Mouse (Mus musculus): Measurements from ENCODE around the gene Impg2.

DNA sequence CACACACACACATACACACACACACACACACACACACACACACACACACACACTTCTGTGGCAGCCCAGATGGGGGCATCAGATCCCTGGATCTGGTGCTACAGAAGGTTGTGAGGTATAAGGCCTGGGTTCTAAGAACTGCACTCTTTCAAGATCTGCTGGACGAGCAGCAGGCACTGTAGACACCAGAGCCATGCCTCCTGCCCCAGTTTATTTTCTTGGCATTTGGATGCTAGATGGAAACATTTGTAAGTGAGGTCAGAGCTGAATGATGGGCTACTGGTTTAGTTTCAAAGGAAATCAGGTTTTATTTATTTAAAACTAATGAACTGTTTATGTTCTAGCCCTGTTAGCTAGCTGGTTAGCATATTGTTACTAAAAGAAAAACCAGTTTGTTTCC, 90.8 kb downstream of the Impg2 start:
- no peak for TF ChIP-seq CTCF (IDR thresholded peaks at IDR 0.05; ENCODE audit: extremely low read depth, insufficient read depth, insufficient read length, insufficient replicate concordance)
- TF ChIP-seq POLR2A (IDR thresholded peaks at IDR 0.05; ENCODE audit: low read depth, low read length) = no peak
